Mouse (Mus musculus): ENCODE measurements around the gene Fbxo40.

GRCm38 (mm10) chr16:36941137-36941727 lies 49.0 kb downstream of the Fbxo40 start:
- TF ChIP-seq CTCF (IDR thresholded peaks at IDR 0.05 in 2 of 3, conservative IDR thresholded peaks at IDR 0.05 in 1 of 3; ENCODE audit: control insufficient read depth in 1 of 3, insufficient read depth in 1 of 3, low read depth in 2 of 3, low read length in 3 of 3, poor library complexity in 1 of 3, severe bottlenecking in 1 of 3), result no peak
- no peak for TF ChIP-seq ZC3H11A (IDR thresholded peaks at IDR 0.05; ENCODE audit: low read depth, low read length)
- TF ChIP-seq CHD2 (IDR thresholded peaks at IDR 0.05; ENCODE audit: low read length), result no peak
- TF ChIP-seq MAFK (IDR thresholded peaks at IDR 0.05; ENCODE audit: borderline replicate concordance, low read depth, low read length), result no peak
- TF ChIP-seq RCOR1 (IDR thresholded peaks at IDR 0.05; ENCODE audit: low read depth, low read length), result no peak
- TF ChIP-seq RAD21 (IDR thresholded peaks at IDR 0.05; ENCODE audit: low read depth, low read length), result no peak
- TF ChIP-seq POLR2A (IDR thresholded peaks at IDR 0.05; ENCODE audit: control insufficient read depth in 1 of 2, insufficient read depth in 1 of 2, low read depth in 1 of 2, low read length in 2 of 2, poor library complexity in 1 of 2), result no peak
